Mouse (Mus musculus): Measurements from ENCODE around the gene Htr5b.

Htr5b gene

DNA sequence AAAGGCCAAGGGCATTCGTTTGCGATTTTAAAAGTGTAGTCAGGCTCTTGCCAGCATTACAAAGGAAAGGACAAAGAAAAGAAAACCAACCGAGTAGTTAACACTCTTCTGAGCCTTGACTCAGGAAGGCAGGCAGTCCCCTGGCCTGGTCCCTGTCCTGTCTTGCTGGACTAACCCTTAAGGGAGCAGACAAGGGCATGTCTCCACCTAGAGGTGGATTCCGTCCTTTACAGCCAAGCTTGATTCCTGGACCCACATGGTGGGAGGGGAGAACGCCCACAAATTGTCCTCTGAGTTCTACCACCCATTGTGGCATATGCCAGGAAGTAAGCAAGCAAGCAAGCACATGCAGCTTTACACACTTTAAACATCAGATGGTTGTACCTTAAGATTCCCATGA, 38.0 kb downstream of the Htr5b start:
- no peak for DNase-seq (ENCODE audit: low read depth, low spot score)

DNA sequence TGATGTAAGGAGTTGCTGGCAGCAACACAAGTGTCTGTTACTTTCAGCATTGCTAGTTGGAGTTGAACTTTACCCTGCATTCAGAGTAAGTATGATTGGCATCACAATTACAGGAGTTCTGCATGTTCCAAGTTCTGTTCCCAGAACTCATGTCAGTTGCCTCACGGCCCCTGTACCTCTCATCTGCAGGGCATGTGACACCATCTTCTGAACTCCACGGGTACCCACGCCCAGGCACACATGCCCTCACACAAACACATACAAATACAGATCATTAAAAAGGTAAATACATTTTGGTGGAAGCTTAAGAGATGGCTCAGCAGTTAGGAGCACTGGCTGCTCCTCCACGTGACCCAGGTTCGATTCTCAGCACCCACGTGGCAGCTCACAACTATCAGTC, 41.5 kb downstream of the Htr5b start:
- DNase-seq (ENCODE audit: low read depth, low spot score): no peak

DNA sequence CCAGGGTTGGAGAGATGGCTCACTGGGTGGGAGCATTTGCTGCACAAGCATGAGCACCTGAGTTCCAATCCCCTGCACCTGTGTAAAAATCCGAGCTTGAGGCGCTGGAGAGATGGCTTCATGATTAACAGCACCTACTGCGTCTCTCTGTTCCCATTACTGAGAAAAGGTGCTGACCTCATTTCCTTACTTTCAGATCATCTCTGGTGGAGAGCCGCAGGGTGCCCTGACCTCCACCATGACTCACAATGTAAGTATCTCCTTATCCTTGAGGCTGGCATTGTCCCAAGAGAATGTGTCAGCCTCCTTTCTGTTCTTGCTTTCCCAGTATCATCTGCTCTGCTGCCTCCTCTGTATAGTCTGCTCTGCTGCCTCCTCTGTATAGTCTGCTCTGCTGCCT, 45.2 kb downstream of the Htr5b start:
- no peak for DNase-seq (ENCODE audit: low read depth, low spot score)

DNA sequence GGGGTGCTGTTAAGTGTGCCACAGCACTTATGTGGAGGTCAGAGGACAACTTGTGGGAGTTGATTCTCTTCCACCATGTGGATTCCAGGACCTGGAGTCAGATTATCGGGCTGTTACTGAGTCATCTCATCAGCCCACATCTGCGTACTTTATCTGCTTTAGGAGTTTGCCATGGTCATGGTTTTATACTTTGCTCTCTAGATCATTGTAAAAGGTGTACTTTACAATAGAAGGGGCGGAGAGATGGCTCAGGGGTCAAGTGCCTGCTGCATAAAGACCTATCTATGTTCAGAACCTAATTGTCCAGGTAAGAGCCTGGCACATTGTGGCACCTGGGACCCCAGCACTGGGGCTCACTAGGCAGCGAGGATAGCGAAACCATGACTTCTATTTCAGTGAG, 48.9 kb downstream of the Htr5b start:
- no peak for DNase-seq (ENCODE audit: low read depth, low spot score)

DNA sequence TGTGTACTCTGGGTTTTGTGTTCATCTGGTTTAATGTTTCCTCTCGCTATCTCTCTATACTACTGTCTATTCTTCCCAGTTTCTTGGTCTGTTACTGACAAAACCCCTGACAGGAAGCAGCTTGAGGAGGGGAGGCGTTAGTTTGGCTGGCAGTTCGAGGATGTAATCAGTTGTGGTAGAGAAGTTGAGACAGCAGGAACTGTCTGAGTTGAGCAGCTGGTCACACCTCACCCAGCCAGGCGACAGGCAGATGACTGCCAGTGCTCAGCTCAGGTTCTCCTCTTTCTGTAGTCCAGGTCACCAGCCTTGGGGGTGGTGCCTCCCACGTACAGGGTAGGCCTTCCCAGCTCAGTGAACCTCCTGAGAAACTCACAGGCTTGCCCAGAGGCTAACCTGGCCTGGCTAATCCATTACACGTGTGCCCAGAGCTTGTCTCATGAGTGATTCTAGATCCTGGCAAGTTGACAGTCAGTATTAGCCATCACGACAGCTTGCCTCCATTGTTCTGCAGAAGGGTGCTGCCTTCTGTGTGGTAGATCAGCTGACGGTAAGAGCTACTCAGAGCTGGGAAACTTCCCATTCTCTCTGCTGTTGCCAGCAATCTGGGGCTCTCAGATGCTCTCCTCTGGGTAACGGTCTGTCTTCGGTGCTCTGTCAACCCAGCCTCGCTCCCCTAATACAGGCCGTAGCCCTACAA, 49.8 kb downstream of the Htr5b start:
- DNase-seq (ENCODE audit: low read depth, low spot score): peak; percentile 58

DNA sequence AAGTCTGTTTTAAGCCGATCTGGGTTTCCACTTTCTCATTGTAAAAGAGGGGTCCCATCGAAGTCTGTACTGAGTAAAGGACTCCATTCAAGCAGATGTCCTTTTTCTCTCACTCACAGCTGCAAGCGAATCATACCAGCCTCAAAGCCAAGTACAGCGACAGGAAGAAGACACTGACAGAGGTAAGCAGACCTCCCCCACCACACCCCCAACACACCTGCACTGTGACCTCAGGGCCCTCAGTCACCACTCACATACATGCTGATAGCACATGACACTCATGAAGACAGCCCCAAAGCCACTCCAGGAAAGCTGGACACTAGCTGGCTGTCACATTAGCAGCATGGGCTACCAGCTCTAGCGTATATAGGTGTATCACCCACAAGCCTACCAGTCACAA, 50.5 kb downstream of the Htr5b start:
- no peak for DNase-seq (ENCODE audit: low read depth, low spot score)

DNA sequence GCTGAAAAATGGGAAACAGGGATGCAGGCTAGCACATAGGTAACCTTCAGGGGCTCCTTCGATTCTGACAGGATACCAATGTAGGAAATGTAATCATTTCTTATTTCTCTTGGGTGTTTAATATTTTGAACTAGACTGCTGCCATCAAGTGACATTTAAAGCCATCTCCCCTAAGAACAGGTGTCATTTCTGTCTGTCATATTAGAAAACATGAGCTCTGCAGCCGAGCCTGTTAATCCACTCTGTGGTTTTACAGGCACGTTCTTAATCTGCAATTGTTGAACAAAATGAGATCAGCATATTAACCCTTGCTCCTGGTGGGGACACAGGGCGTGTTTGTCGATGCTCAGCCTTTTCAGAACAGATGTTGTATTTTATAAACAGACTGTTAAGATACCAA, 56.8 kb downstream of the Htr5b start:
- no peak for DNase-seq (ENCODE audit: low read depth, low spot score)

DNA sequence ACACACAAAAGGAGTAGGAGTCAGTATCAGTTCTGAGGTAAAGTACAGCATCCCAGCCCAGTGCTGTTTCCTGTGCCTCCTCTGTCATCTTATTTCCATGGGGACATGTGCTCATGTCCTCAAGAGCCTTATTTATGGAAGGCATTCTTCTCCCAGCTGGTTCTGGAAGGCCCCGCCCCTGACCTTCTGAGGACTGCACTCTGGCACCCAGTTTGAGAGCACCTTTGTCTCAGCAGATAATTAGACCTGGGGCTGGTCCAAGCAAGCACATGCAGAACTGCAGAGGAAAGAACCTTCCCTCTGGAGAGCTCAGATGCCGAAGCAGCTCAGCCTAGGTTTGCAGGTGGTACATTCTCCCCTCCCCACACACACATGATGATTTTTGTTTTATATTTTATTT, 60.0 kb downstream of the Htr5b start:
- DNase-seq (ENCODE audit: low read depth, low spot score): no peak

DNA sequence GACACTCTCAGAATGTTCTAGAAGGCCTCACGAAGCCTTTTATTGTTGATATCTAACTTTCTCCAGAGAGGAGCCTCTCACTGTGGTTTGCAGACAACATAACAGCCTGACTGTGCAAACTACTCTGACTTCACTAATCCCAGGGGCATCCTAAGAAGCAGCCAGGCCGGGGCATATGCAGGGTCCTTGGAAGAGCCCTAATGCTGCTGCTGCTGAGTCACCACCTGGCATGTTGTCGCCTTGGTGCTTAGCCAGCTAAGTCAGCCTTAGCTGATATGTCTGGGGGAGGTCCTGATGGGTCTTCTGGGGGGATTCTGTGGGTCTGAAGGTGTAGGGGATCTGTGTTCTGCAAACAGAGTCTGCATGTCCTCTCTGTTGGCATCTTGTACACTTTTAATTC, 62.0 kb downstream of the Htr5b start:
- DNase-seq (ENCODE audit: low read depth, low spot score): no peak

DNA sequence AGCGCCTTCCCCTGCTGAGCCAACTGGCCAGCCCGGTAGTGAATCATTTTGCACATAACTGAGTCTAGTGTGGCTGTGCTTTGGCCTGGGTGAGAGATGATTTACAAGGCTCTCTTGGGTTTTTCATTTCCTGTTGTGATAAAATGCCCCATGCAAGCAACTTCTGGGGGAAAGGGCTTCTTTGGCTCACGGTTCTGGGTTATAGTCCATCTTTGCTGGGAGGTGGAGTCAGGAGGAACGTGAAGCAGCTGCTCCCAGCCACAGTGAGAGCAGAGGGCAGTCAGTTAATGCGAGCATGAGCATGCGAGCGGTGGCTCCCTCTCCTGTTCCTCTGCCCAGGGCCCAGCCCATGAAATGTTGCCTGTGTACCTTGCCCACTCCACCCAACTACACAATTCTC, 64.5 kb downstream of the Htr5b start:
- DNase-seq (ENCODE audit: low read depth, low spot score): no peak

DNA sequence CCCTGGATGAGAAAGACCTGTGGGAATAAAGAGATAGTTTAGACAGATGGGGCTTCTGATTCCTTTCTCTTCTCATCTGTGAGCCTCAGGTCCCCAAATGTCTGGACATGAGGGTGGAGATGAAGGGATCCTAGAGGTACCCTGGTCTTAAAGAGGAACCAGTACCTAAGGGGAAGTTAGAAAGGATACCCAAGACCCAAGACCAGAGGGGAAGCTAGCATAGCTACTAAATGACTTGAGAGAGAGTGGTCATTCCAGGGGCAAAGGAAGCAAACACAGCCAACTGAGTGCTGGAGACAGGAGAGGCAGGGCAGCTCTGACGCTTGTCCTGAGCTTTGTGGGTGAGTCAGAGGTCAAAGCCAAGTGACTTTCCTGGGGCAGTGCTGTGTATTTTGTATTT, 65.6 kb downstream of the Htr5b start:
- no peak for DNase-seq (ENCODE audit: low read depth, low spot score)

DNA sequence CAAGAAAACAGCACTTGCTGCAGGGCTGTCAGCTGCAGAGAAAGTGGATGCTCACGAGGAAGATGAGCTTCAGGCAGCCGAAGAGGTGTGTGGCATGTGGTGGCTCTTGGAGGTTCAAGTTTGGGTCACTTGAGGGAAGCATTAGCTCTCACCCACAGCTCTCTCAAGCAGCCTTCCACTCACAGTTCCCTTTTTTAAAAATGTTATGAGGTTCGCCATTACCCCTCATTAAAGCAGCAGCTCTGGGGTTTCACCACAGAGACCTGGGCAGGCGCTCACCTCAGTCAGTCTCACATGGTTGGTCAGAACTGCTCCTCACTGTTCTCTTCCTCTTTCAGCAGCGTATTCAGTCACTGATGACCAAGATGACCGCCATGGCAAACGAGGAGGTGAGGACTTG, 66.4 kb downstream of the Htr5b start:
- no peak for DNase-seq (ENCODE audit: low read depth, low spot score)

DNA sequence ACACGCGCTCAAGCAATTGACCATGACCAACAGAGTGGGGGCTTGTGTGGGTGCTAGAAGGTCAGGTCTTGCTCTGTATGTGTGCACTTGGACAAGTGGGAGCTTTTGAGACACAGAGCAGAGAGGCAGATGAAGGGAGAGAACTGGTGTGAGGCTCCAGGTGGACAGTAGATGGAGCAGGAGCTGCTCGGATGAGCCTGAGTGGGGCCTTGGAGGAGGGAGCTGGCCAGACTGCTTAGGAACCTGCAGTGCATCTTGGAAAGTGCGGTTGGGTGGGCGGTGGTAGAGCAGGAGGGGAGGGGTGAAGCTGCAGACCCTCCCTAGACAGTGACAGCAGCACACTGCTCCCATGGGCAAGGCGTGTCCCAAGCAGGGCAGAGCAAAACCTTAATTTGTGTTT, 68.2 kb downstream of the Htr5b start:
- no peak for DNase-seq (ENCODE audit: low read depth, low spot score)
